Mouse (Mus musculus): ENCODE results near the gene Bad. TPM values are rescaled to one million over a fixed set of nuclear protein-coding genes. Genes with fewer than 3 reads are reported as not detected.

The Bad gene
- polyA plus RNA-seq, 1 experiment from 2014 or later = 84.3 TPM

- under 1% methylated on average over 27 of the region's 27 CpGs for WGBS
- H3K27me3 ChIP-seq = no peaks in the 10 kb centered on the region
- peak within 1 kb of the TSS; percentile 98 for H3K27ac ChIP-seq
- peak; percentile 85 for ATAC-seq
- peaks cover 13% of the 10 kb centered on the region for H3K36me3 ChIP-seq
- H3K4me3 ChIP-seq (replicated peaks) = peak within 1 kb of the TSS; percentile 83
- H3K9ac ChIP-seq (replicated peaks) = peak within 1 kb of the TSS; percentile 96
- peaks cover 50% of the 10 kb centered on the region for H3K4me1 ChIP-seq (replicated peaks)
- H3K4me2 ChIP-seq (replicated peaks) = peak within 1 kb of the TSS; percentile 99
- H3K9me3 ChIP-seq = no peaks in the 10 kb centered on the region
These were observed 609 bp downstream of the Bad start, which contains the start of gene Gpr137 for GRCm38 (mm10) chr19:6942249-6942691. Gene Gpr137, minus strand, starts transcription at chr19:6942480.

GRCm38 (mm10) chr19:6942764-6943163 lies 1.1 kb downstream of the Bad start:
- peak overlapping the region; percentile 99 for H3K4me2 ChIP-seq (replicated peaks)
- H3K27ac ChIP-seq = peak overlapping the region; percentile 98
- peak overlapping the region; percentile 96 for H3K9ac ChIP-seq (replicated peaks)
- peak; percentile 21 for ATAC-seq
- 21% methylated on average over 5 of the region's 5 CpGs for WGBS
- H3K36me3 ChIP-seq = peaks cover 10% of the 10 kb centered on the region
- no peaks in the 10 kb centered on the region for H3K27me3 ChIP-seq
- peaks cover 47% of the 10 kb centered on the region for H3K4me1 ChIP-seq (replicated peaks)
- peak overlapping the region; percentile 83 for H3K4me3 ChIP-seq (replicated peaks)
- H3K9me3 ChIP-seq = no peaks in the 10 kb centered on the region

- H3K4me2 ChIP-seq (replicated peaks) = no peak overlapping the region
- H3K4me3 ChIP-seq (replicated peaks) = no peak overlapping the region
- H3K9ac ChIP-seq (replicated peaks) = no peak overlapping the region
- H3K27ac ChIP-seq = no peak overlapping the region
- no peaks in the 10 kb centered on the region for H3K9me3 ChIP-seq
- 95% methylated on average over 6 of the region's 6 CpGs for WGBS
- ATAC-seq = no peak
- peaks cover 38% of the 10 kb centered on the region for H3K4me1 ChIP-seq (replicated peaks)
- H3K36me3 ChIP-seq = peaks cover 4% of the 10 kb centered on the region; the same call in 1 of the 2 replicates
- no peaks in the 10 kb centered on the region for H3K27me3 ChIP-seq
These were observed 2.0 kb downstream of the Bad start for GRCm38 (mm10) chr19:6943709-6944108.

GRCm38 (mm10) chr19:6947742-6948141 lies 6.1 kb downstream of the Bad start:
- Histone ChIP-seq H3K4me2 (replicated peaks) (no peak overlapping the region), H3K27me3 (no peaks in the 10 kb centered on the region), H3K9me3 (no peaks in the 10 kb centered on the region), H3K9ac (replicated peaks) (no peak overlapping the region), H3K27ac (no peak overlapping the region), H3K36me3 (peaks cover 4% of the 10 kb centered on the region; the same call in 1 of the 2 replicates), H3K4me1 (replicated peaks) (peaks cover 31% of the 10 kb centered on the region), H3K4me3 (replicated peaks) (no peak overlapping the region)
- WGBS = 64% methylated on average over 4 of the region's 4 CpGs
- ATAC-seq = no peak

- Histone ChIP-seq H3K9ac (replicated peaks) (no peak overlapping the region), H3K27me3 (no peaks in the 10 kb centered on the region), H3K4me1 (replicated peaks) (peaks cover 31% of the 10 kb centered on the region), H3K9me3 (no peaks in the 10 kb centered on the region), H3K27ac (no peak overlapping the region), H3K4me3 (replicated peaks) (no peak overlapping the region), H3K4me2 (replicated peaks) (no peak overlapping the region), H3K36me3 (peaks cover 4% of the 10 kb centered on the region; the same call in 1 of the 2 replicates)
- ATAC-seq = no peak
- 86% methylated on average over 4 of the region's 4 CpGs for WGBS
These were observed 6.5 kb downstream of the Bad start for GRCm38 (mm10) chr19:6948186-6948585.

- H3K4me2 ChIP-seq (replicated peaks) = peak overlapping the region; percentile 99; the same call in 1 of the 2 replicates
- WGBS = 91% methylated on average over 5 of the region's 5 CpGs
- no peak overlapping the region for H3K27ac ChIP-seq
- H3K27me3 ChIP-seq = no peaks in the 10 kb centered on the region
- H3K9me3 ChIP-seq = no peaks in the 10 kb centered on the region
- no peak overlapping the region; the same call in 1 of the 2 replicates for H3K4me3 ChIP-seq (replicated peaks)
- peaks cover 25% of the 10 kb centered on the region for H3K4me1 ChIP-seq (replicated peaks)
- peaks cover 9% of the 10 kb centered on the region; the same call in 1 of the 2 replicates for H3K36me3 ChIP-seq
- ATAC-seq = no peak
- no peak overlapping the region for H3K9ac ChIP-seq (replicated peaks)
These were observed 7.9 kb downstream of the Bad start for GRCm38 (mm10) chr19:6949532-6949931.

- Histone ChIP-seq H3K36me3 (peaks cover 12% of the 10 kb centered on the region; the same call in 1 of the 2 replicates), H3K4me3 (replicated peaks) (peak overlapping the region; percentile 62), H3K27ac (peak overlapping the region; percentile 97), H3K9me3 (no peaks in the 10 kb centered on the region), H3K4me2 (replicated peaks) (peak overlapping the region; percentile 99), H3K9ac (replicated peaks) (peak overlapping the region; percentile 84), H3K4me1 (replicated peaks) (peaks cover 25% of the 10 kb centered on the region), H3K27me3 (no peaks in the 10 kb centered on the region)
- ATAC-seq = no peak
- 53% methylated on average over 5 of the region's 5 CpGs for WGBS
These were observed 8.3 kb downstream of the Bad start for GRCm38 (mm10) chr19:6949951-6950350.

- under 1% methylated on average over 28 of the region's 28 CpGs for WGBS
- Histone ChIP-seq H3K27me3 (no peaks in the 10 kb centered on the region), H3K4me3 (replicated peaks) (peak overlapping the region; percentile 62), H3K4me1 (replicated peaks) (peaks cover 25% of the 10 kb centered on the region), H3K36me3 (peaks cover 15% of the 10 kb centered on the region; the same call in 1 of the 2 replicates), H3K9me3 (no peaks in the 10 kb centered on the region), H3K27ac (peak overlapping the region; percentile 97), H3K9ac (replicated peaks) (peak overlapping the region; percentile 84), H3K4me2 (replicated peaks) (peak overlapping the region; percentile 99)
- peak; percentile 52 for ATAC-seq
These were observed 9.0 kb downstream of the Bad start for GRCm38 (mm10) chr19:6950613-6951153.

- peak; percentile 84 for ATAC-seq
These were observed 9.8 kb downstream of the Bad start for GRCm38 (mm10) chr19:6951381-6951968.

GRCm38 (mm10) chr19:6951994-6952711 lies 10.5 kb downstream of the Bad start:
- Histone ChIP-seq H3K4me2 (replicated peaks) (peak overlapping the region; percentile 99), H3K27ac (peak overlapping the region; percentile 97), H3K9me3 (no peaks in the 10 kb centered on the region), H3K9ac (replicated peaks) (peak overlapping the region; percentile 84), H3K36me3 (peaks cover 17% of the 10 kb centered on the region; the same call in 1 of the 2 replicates), H3K4me1 (replicated peaks) (peaks cover 25% of the 10 kb centered on the region), H3K4me3 (replicated peaks) (peak overlapping the region; percentile 62), H3K27me3 (no peaks in the 10 kb centered on the region)
- ATAC-seq = peak; percentile 27
- WGBS = 4% methylated on average over 30 of the region's 31 CpGs

More at GRCm38 (mm10) chr19:6951381-6951968, 9.8 kb downstream of the Bad start:
- H3K9ac ChIP-seq (replicated peaks) = peak overlapping the region; percentile 84
- under 1% methylated on average over 35 of the region's 35 CpGs for WGBS
- H3K27ac ChIP-seq = peak overlapping the region; percentile 97
- H3K9me3 ChIP-seq = no peaks in the 10 kb centered on the region
- peaks cover 17% of the 10 kb centered on the region; the same call in 1 of the 2 replicates for H3K36me3 ChIP-seq
- H3K4me1 ChIP-seq (replicated peaks) = peaks cover 25% of the 10 kb centered on the region
- H3K4me3 ChIP-seq (replicated peaks) = peak overlapping the region; percentile 62
- no peaks in the 10 kb centered on the region for H3K27me3 ChIP-seq
- peak overlapping the region; percentile 99 for H3K4me2 ChIP-seq (replicated peaks)

GRCm38 (mm10) chr19:6952712-6953037 lies 11.0 kb downstream of the Bad start:
- Histone ChIP-seq H3K36me3 (peaks cover 17% of the 10 kb centered on the region; the same call in 1 of the 2 replicates), H3K4me3 (replicated peaks) (peak overlapping the region; percentile 62), H3K4me2 (replicated peaks) (peak overlapping the region; percentile 99), H3K27me3 (no peaks in the 10 kb centered on the region), H3K9ac (replicated peaks) (peak overlapping the region; percentile 84), H3K9me3 (no peaks in the 10 kb centered on the region), H3K27ac (peak overlapping the region; percentile 97), H3K4me1 (replicated peaks) (peaks cover 25% of the 10 kb centered on the region)
- WGBS = 37% methylated on average over 3 of the region's 3 CpGs
- ATAC-seq = no peak

GRCm38 (mm10) chr19:6954046-6954445 lies 12.4 kb downstream of the Bad start:
- peaks cover 25% of the 10 kb centered on the region for H3K4me1 ChIP-seq (replicated peaks)
- no peak for ATAC-seq
- H3K27ac ChIP-seq = no peak overlapping the region
- H3K27me3 ChIP-seq = no peaks in the 10 kb centered on the region
- no peaks in the 10 kb centered on the region for H3K9me3 ChIP-seq
- H3K4me3 ChIP-seq (replicated peaks) = no peak overlapping the region
- H3K9ac ChIP-seq (replicated peaks) = no peak overlapping the region
- WGBS = 57% methylated on average over 9 of the region's 9 CpGs
- H3K36me3 ChIP-seq = peaks cover 17% of the 10 kb centered on the region; the same call in 1 of the 2 replicates
- H3K4me2 ChIP-seq (replicated peaks) = no peak overlapping the region
